25 mouse cellular contexts compared by ENCODE assay signal in the genomic region with DNA sequence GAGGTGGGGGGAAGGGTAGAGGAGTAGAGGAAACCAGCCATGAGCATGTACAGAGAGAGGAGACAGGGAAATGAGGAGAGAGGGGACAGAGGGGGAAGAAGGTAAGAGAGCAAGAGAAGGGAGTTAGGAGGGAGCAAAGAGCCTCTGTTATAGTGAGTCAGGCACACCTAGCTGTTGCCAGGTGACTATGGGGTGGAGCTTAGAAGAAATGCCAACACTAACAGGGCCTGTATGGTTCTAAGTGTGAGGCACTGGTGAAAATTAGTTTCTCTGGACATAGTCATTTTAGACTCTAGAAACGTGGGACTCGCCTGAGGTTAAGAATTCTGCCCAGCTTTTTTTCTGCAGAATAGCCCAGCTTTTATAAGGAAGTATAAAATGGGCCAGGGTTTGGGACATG.
DNase-seq lines count a peak whose midpoint lies in the region; ATAC-seq lines count a peak whose summit lies in the region.
"Had no signal": no experiment of that assay in that cellular context is flagged by ENCODE, and none has a peak within 500 bp of the region (broad histone marks: within the 10 kb centered on the region; RNA-seq: fewer than 3 reads in every experiment).

No protein-coding gene starts in this region.

- 0 out of 2 replicates have a peak, but pooled peaks cover 4% of the 10 kb centered on the region for H3K4me1 ChIP-seq in lung, embryonic 15.5 days
- H3K4me1 ChIP-seq in embryonic facial prominence, embryonic 10.5 days: 0 out of 2 replicates have a peak, but pooled peaks cover 3% of the 10 kb centered on the region
- H3K4me1 ChIP-seq in limb, embryonic 15.5 days: peaks cover 4% of the 10 kb centered on the region; the same call in 1 of the 2 replicates
- H3K4me1 ChIP-seq: embryonic facial prominence, embryonic 15.5 days; forebrain, embryonic 10.5 days; forebrain, embryonic 12.5 days had no signal

- no peaks in the 10 kb centered on the region for H3K27me3 ChIP-seq in lung, embryonic 15.5 days
- no peaks in the 10 kb centered on the region for H3K27me3 ChIP-seq in embryonic facial prominence, embryonic 10.5 days (replicated peaks; ENCODE audit: low read depth, poor library complexity, severe bottlenecking)
- no peaks in the 10 kb centered on the region for H3K27me3 ChIP-seq in limb, embryonic 15.5 days
- H3K27me3 ChIP-seq: CH12.LX; embryonic facial prominence, embryonic 13.5 days; embryonic facial prominence, embryonic 15.5 days; forebrain, embryonic 12.5 days had no signal

- no peak overlapping the region for H3K4me3 ChIP-seq in lung, embryonic 15.5 days
- H3K4me3 ChIP-seq in embryonic facial prominence, embryonic 10.5 days: no peak overlapping the region
- no peak overlapping the region for H3K4me3 ChIP-seq in limb, embryonic 15.5 days
- H3K4me3 ChIP-seq: embryonic facial prominence, embryonic 13.5 days; embryonic facial prominence, embryonic 15.5 days; erythroblast, embryonic 14.5 days; forebrain, embryonic 10.5 days; forebrain, embryonic 12.5 days had no signal

- H3K27ac ChIP-seq in lung, embryonic 15.5 days: no peak overlapping the region
- 0 out of 2 replicates have a peak overlapping the region, but pooled peaks have one; percentile 19 for H3K27ac ChIP-seq in embryonic facial prominence, embryonic 10.5 days (replicated peaks)
- H3K27ac ChIP-seq in limb, embryonic 15.5 days: no peak overlapping the region
- H3K27ac ChIP-seq: embryonic facial prominence, embryonic 13.5 days; embryonic facial prominence, embryonic 15.5 days; forebrain, embryonic 10.5 days; forebrain, embryonic 12.5 days had no signal

- no peak overlapping the region for H3K9ac ChIP-seq in lung, embryonic 15.5 days
- H3K9ac ChIP-seq in limb, embryonic 15.5 days: no peak overlapping the region
- H3K9ac ChIP-seq: embryonic facial prominence, embryonic 13.5 days; embryonic facial prominence, embryonic 15.5 days; forebrain, embryonic 12.5 days had no signal

- no peaks in the 10 kb centered on the region for H3K9me3 ChIP-seq in lung, embryonic 15.5 days
- H3K9me3 ChIP-seq in embryonic facial prominence, embryonic 10.5 days: no peaks in the 10 kb centered on the region
- H3K9me3 ChIP-seq in limb, embryonic 15.5 days: no peaks in the 10 kb centered on the region
- H3K9me3 ChIP-seq: embryonic facial prominence, embryonic 13.5 days; embryonic facial prominence, embryonic 15.5 days; G1E had no signal

- ATAC-seq in lung, embryonic 15.5 days (ENCODE audit: borderline replicate concordance, extremely low read depth, low FRiP score, low TSS enrichment): 0 out of 2 replicates have a peak, but pooled peaks have one; percentile 52
- peak; percentile 55; the same call in 1 of the 2 replicates for ATAC-seq in limb, embryonic 15.5 days (ENCODE audit: insufficient number of reproducible peaks, low FRiP score, low TSS enrichment, low read depth)
- ATAC-seq: activated CD4-positive, CD25-positive, alpha-beta regulatory T cell, adult 4 months; CD4-positive, CD25-positive, alpha-beta regulatory T cell, adult 4 months; forebrain, embryonic 14.5 days; forebrain, embryonic 16.5 days; Patski had no signal

- 58% methylated on average over 2 of the region's 2 CpGs for WGBS in lung, embryonic 15.5 days
- WGBS in embryonic facial prominence, embryonic 10.5 days: 81% methylated on average over 2 of the region's 2 CpGs
- 51% methylated on average over 2 of the region's 2 CpGs for WGBS in limb, embryonic 15.5 days

- no peak for DNase-seq in lung, postnatal 4 days
- no peak for DNase-seq in embryonic facial prominence, embryonic 10.5 days (ENCODE audit: low spot score)
- DNase-seq in B cell, adult 2 months: no peak
- DNase-seq: adrenal gland, adult 8-10 months; adrenal gland, postnatal 14 days; adrenal gland, postnatal 36 days; cerebellum, adult 11-12 months; cerebellum, adult 2 months; cerebellum, adult 9-10 months; cerebellum, postnatal 10 days; cerebellum, postnatal 25 days had no signal

- no peak overlapping the region for H3K4me2 ChIP-seq in lung, embryonic 15.5 days
- no peak overlapping the region for H3K4me2 ChIP-seq in limb, embryonic 15.5 days
- H3K4me2 ChIP-seq: embryonic facial prominence, embryonic 13.5 days; embryonic facial prominence, embryonic 15.5 days; forebrain, embryonic 12.5 days had no signal

- no peaks in the 10 kb centered on the region for H3K36me3 ChIP-seq in lung, embryonic 15.5 days
- H3K36me3 ChIP-seq in embryonic facial prominence, embryonic 10.5 days (replicated peaks): no peaks in the 10 kb centered on the region
- H3K36me3 ChIP-seq in limb, embryonic 15.5 days: no peaks in the 10 kb centered on the region
- H3K36me3 ChIP-seq: embryonic facial prominence, embryonic 13.5 days; embryonic facial prominence, embryonic 15.5 days; forebrain, embryonic 10.5 days; forebrain, embryonic 12.5 days; G1E had no signal
